Mouse (Mus musculus) MEL (cell line): ENCODE results near the gene Adprh. TPM values are rescaled to one million over a fixed set of nuclear protein-coding genes. Genes with fewer than 3 reads are reported as not detected.

Experiments
- DNase-seq: peaks from one replicate; pipeline ENCODE4 v3.0.0; 2011; ENCODE audit warnings: low read depth, low spot score
- H3K27ac ChIP-seq: 2 replicates; pipeline ENCODE4 v1.5.1; 2012; ENCODE audit warnings: low read depth, mild to moderate bottlenecking, control low read depth, low read length, moderate library complexity; ENCODE audit not compliant: control insufficient read depth
- H3K27me3 ChIP-seq, 2 experiments: fragments of 150-350 bp in 1 of 2; sonication (generic) in 1 of 2; 2 replicates each; pipeline ENCODE4 v1.6.1; 2012; ENCODE audit warnings: low read length in 2 of 2, mild to moderate bottlenecking in 2 of 2, improper control_type of control experiment in 1 of 2, moderate library complexity in 1 of 2; ENCODE audit not compliant: insufficient read depth in 2 of 2, control insufficient read depth in 1 of 2
- H3K36me3 ChIP-seq, 2 experiments: 2 replicates each; pipeline ENCODE4 v1.6.1; 2012 to 2014; ENCODE audit warnings: low read length in 2 of 2, improper control_type of control experiment in 1 of 2, inconsistent platforms in 1 of 2, mild to moderate bottlenecking in 1 of 2; ENCODE audit not compliant: insufficient read depth in 2 of 2, control insufficient read depth in 1 of 2
- H3K4me1 ChIP-seq, 2 experiments: fragments of 150-350 bp in 1 of 2; sonication (generic) in 1 of 2; 2 replicates each; pipeline ENCODE4 v1.6.1; 2012; ENCODE audit warnings: low read length in 2 of 2, improper control_type of control experiment in 1 of 2, mild to moderate bottlenecking in 1 of 2; ENCODE audit not compliant: insufficient read depth in 2 of 2, control insufficient read depth in 1 of 2
- H3K4me3 ChIP-seq, 2 experiments: fragments of 150-350 bp in 1 of 2; sonication (generic) in 1 of 2; 2 replicates each; pipeline ENCODE4 v1.5.1; 2012; ENCODE audit warnings: low read depth in 2 of 2, low read length in 2 of 2, mild to moderate bottlenecking in 2 of 2, moderate library complexity in 2 of 2, control low read depth in 1 of 2, improper control_type of control experiment in 1 of 2; ENCODE audit not compliant: control insufficient read depth in 1 of 2, insufficient read depth in 1 of 2
- H3K79me2 ChIP-seq: 2 replicates; pipeline ENCODE4 v1.6.1; 2012; ENCODE audit warnings: mild to moderate bottlenecking, low read length, moderate library complexity; ENCODE audit not compliant: control insufficient read depth, poor library complexity, insufficient read depth
- H3K9ac ChIP-seq: 2 replicates; pipeline ENCODE4 v1.6.1; 2012; ENCODE audit warnings: low read depth, mild to moderate bottlenecking, control low read depth, low read length, moderate library complexity; ENCODE audit not compliant: control insufficient read depth, poor library complexity, severe bottlenecking
- H3K9me3 ChIP-seq: fragments of 150-350 bp; sonication (generic); replicated peaks from 2 replicates; pipeline ENCODE4 v1.6.1; 2012; ENCODE audit warnings: mild to moderate bottlenecking, low read length, improper control_type of control experiment, moderate library complexity; ENCODE audit not compliant: insufficient read depth
- BHLHE40 ChIP-seq: IDR thresholded peaks from 2 replicates; pipeline ENCODE4 v1.6.1; 2012; ENCODE audit warnings: low read depth, mild to moderate bottlenecking, inconsistent platforms, low read length, improper control_type of control experiment, borderline replicate concordance
- CHD1 ChIP-seq: IDR thresholded peaks from 2 replicates; pipeline ENCODE4 v1.6.1; 2012; ENCODE audit warnings: low read depth, mild to moderate bottlenecking, inconsistent platforms, low read length, improper control_type of control experiment
- CTCF ChIP-seq, 3 experiments: IDR thresholded peaks in 2 of 3; conservative IDR thresholded peaks in 1 of 3; 2 replicates each; pipeline ENCODE4 v1.5.1; 2011 to 2012; ENCODE audit warnings: low read length in 3 of 3, low read depth in 2 of 3, mild to moderate bottlenecking in 2 of 3, improper control_type of control experiment in 1 of 3, inconsistent platforms in 1 of 3, mixed read lengths in 1 of 3, moderate library complexity in 1 of 3; ENCODE audit not compliant: control insufficient read depth in 1 of 3, insufficient read depth in 1 of 3, poor library complexity in 1 of 3, severe bottlenecking in 1 of 3
- E2F4 ChIP-seq: IDR thresholded peaks from 2 replicates; pipeline ENCODE4 v1.6.1; 2011; ENCODE audit warnings: low read depth, low read length, improper control_type of control experiment, borderline replicate concordance
- EP300 ChIP-seq, 2 experiments: IDR thresholded peaks; 2 replicates each; pipeline ENCODE4 v1.6.1; 2011; ENCODE audit warnings: improper control_type of control experiment in 2 of 2, low read length in 2 of 2, low read depth in 1 of 2, mild to moderate bottlenecking in 1 of 2
- ETS1 ChIP-seq: IDR thresholded peaks from 2 replicates; pipeline ENCODE4 v1.6.1; 2012; ENCODE audit warnings: low read depth, mild to moderate bottlenecking, inconsistent platforms, low read length, improper control_type of control experiment, moderate library complexity
- GABPA ChIP-seq: IDR thresholded peaks from 2 replicates; pipeline ENCODE4 v1.6.1; 2012; ENCODE audit warnings: low read depth, mild to moderate bottlenecking, inconsistent platforms, low read length, improper control_type of control experiment, moderate library complexity
- KAT2A ChIP-seq: conservative IDR thresholded peaks from 2 replicates; pipeline ENCODE4 v1.6.1; 2012; ENCODE audit warnings: low read depth, low read length, improper control_type of control experiment, inconsistent platforms
- MAFK ChIP-seq: IDR thresholded peaks from 2 replicates; pipeline ENCODE4 v1.6.1; 2011; ENCODE audit warnings: low read depth, mild to moderate bottlenecking, low read length, improper control_type of control experiment, borderline replicate concordance
- MAX ChIP-seq: IDR thresholded peaks from 2 replicates; pipeline ENCODE4 v1.6.1; 2011; ENCODE audit warnings: low read length, improper control_type of control experiment
- MAZ ChIP-seq: IDR thresholded peaks from 2 replicates; pipeline ENCODE4 v1.6.1; 2012; ENCODE audit warnings: low read depth, mild to moderate bottlenecking, inconsistent platforms, low read length, improper control_type of control experiment
- MEF2A ChIP-seq: IDR thresholded peaks from 2 replicates; pipeline ENCODE4 v1.6.1; 2014; ENCODE audit warnings: low read depth, mild to moderate bottlenecking, inconsistent platforms, low read length, improper control_type of control experiment; ENCODE audit not compliant: poor library complexity, insufficient replicate concordance, severe bottlenecking; ENCODE audit errors: extremely low read depth
- MXI1 ChIP-seq: IDR thresholded peaks from 2 replicates; pipeline ENCODE4 v1.6.1; 2011; ENCODE audit warnings: mild to moderate bottlenecking, low read depth, low read length, improper control_type of control experiment
- MYB ChIP-seq: IDR thresholded peaks from 2 replicates; pipeline ENCODE4 v1.6.1; 2011; ENCODE audit warnings: mild to moderate bottlenecking, low read depth, low read length, improper control_type of control experiment
- MYC ChIP-seq: IDR thresholded peaks from 2 replicates; pipeline ENCODE4 v1.6.1; 2011; ENCODE audit warnings: low read depth, mild to moderate bottlenecking, low read length, improper control_type of control experiment, moderate library complexity
- NELFE ChIP-seq: IDR thresholded peaks from 2 replicates; pipeline ENCODE4 v1.6.1; 2011; ENCODE audit warnings: low read depth, low read length, improper control_type of control experiment
- NRF1 ChIP-seq: IDR thresholded peaks from 2 replicates; pipeline ENCODE4 v1.6.1; 2014; ENCODE audit warnings: low read depth, mild to moderate bottlenecking, inconsistent platforms, low read length, improper control_type of control experiment, moderate library complexity; ENCODE audit not compliant: poor library complexity, insufficient read depth, severe bottlenecking
- POLR2A ChIP-seq, 2 experiments: IDR thresholded peaks; 2 replicates each; pipeline ENCODE4 v1.6.1; 2011 to 2012; ENCODE audit warnings: low read length in 2 of 2, mild to moderate bottlenecking in 2 of 2, control low read depth in 1 of 2, improper control_type of control experiment in 1 of 2, low read depth in 1 of 2, moderate library complexity in 1 of 2; ENCODE audit not compliant: control insufficient read depth in 1 of 2, insufficient read depth in 1 of 2, poor library complexity in 1 of 2
- RAD21 ChIP-seq: IDR thresholded peaks from 2 replicates; pipeline ENCODE4 v1.6.1; 2011; ENCODE audit warnings: mild to moderate bottlenecking, low read depth, low read length, improper control_type of control experiment
- RCOR1 ChIP-seq: IDR thresholded peaks from 2 replicates; pipeline ENCODE4 v1.6.1; 2012; ENCODE audit warnings: low read depth, mild to moderate bottlenecking, inconsistent platforms, low read length, improper control_type of control experiment
- SIN3A ChIP-seq: IDR thresholded peaks from 2 replicates; pipeline ENCODE4 v1.6.1; 2012; ENCODE audit warnings: low read length, improper control_type of control experiment, inconsistent platforms
- TAL1 ChIP-seq: IDR thresholded peaks from 2 replicates; pipeline ENCODE4 v1.6.1; 2012; ENCODE audit warnings: mild to moderate bottlenecking, inconsistent platforms, low read length, moderate library complexity, mixed read lengths
- UBTF ChIP-seq: IDR thresholded peaks from 2 replicates; pipeline ENCODE4 v1.6.1; 2012; ENCODE audit warnings: low read depth, mild to moderate bottlenecking, inconsistent platforms, low read length, improper control_type of control experiment, moderate library complexity, borderline replicate concordance; ENCODE audit not compliant: insufficient read depth
- ZC3H11A ChIP-seq: IDR thresholded peaks from 2 replicates; pipeline ENCODE4 v1.6.1; 2012; ENCODE audit warnings: low read depth, mild to moderate bottlenecking, inconsistent platforms, low read length, improper control_type of control experiment
- ZKSCAN1 ChIP-seq: IDR thresholded peaks from 2 replicates; pipeline ENCODE4 v1.6.1; 2012; ENCODE audit warnings: low read depth, mild to moderate bottlenecking, inconsistent platforms, low read length, improper control_type of control experiment, moderate library complexity
- ZNF384 ChIP-seq: IDR thresholded peaks from 2 replicates; pipeline ENCODE4 v1.6.1; 2012; ENCODE audit warnings: low read depth, mild to moderate bottlenecking, inconsistent platforms, low read length, improper control_type of control experiment
- polyA plus RNA-seq, 2 experiments: library from polyadenylated mRNA; stranded (reverse) in 1 of 2; unstranded in 1 of 2; fragments of >175 nt in 1 of 2; fragments of >200 nt in 1 of 2; gene quantifications; 2 replicates each; pipeline versions ENCODE4 v1.2.1 to v1.2.4; 2012; ENCODE audit warnings: low replicate concordance in 2 of 2, low read depth in 1 of 2; ENCODE audit not compliant: insufficient read length in 2 of 2, insufficient read depth in 1 of 2, missing spikeins in 1 of 2
- total RNA-seq: library from RNA; depleted of rRNA; stranded (reverse); fragments of 300-350 nt; gene quantifications from 2 replicates; pipeline ENCODE4 v1.2.3, GENCODE M21; 2012

Adprh gene
- total and polyA plus RNA-seq, 3 experiments: 20.1 to 86.7 TPM; not detected in 1

DNA sequence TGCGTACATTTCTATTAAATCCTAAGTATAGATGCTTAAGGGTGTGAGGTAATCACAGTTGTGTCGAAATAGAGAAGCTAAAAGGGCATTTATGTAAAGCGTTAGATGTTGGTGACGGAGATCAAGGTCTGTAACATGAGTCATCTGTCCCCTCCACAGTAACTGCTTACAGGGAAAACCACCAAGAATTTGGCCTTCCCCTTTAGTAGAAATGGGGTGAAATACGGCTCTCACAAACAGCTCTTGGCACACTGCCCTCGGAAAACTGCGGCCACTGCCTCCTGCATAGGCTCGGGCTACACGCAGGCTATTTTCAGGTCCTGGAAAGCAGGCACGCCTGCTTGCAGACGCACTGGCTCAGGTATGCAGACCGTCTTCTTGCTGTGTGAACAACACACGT, 56.3 kb downstream of the Adprh start (continued):
- TF ChIP-seq EP300 (IDR thresholded peaks at IDR 0.05; ENCODE audit: low read depth in 1 of 2, low read length in 2 of 2) (peak; percentile 41 to 46; a peak in 3 of 4 replicates), SIN3A (peak; percentile 32; the same call in 1 of the 2 replicates), BHLHE40 (no peak), MAZ (no peak), MYC (no peak), TAL1 (no peak)

DNA sequence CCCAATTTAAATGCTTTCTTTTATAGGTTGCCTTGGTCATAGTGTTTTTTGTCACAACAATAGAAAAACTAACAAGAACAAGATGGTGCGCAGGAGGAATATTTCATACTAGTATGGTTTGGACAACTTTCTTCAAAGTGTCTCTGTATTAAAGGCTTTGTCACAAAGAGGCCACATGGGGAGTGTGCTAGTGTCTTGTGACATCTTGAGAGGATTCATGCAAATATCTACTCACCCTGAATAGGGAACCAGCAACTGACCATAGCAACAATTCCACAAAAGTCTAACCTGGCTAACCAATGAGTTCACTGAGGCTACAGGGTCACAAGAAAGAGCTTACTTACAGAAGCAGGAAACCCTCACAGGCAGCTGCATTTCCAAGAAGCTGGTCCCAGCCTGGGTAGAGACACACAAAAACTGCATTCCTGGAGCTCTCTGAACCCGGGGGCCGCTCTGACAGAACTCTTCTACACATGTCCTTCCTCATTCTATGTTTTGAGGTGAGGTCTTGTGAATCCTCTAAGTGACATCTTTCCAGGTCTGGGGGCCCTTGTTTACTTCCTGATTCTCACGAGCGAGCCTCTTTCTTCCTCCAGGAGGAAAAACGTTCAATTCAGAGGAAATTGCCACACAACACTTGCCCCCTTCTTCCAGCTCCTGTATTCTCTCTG, 57.3 kb downstream of the Adprh start:
- Histone ChIP-seq H3K36me3 (peaks cover 0 to 20% of the 10 kb centered on the region in 2 experiments; a peak in 2 of 4 replicates), H3K4me3 (no peak overlapping the region), H3K27ac (peak overlapping the region; percentile 33), H3K79me2 (no peaks in the 10 kb centered on the region), H3K4me1 (peaks cover 7 to 23% of the 10 kb centered on the region in 2 experiments), H3K9ac (peak overlapping the region; percentile 43), H3K27me3 (no peaks in the 10 kb centered on the region), H3K9me3 (no peaks in the 10 kb centered on the region)
- TF ChIP-seq TAL1 (no peak), RCOR1 (no peak), MAX (no peak), KAT2A (no peak), ETS1 (no peak), NRF1 (no peak), NELFE (no peak), EP300 (IDR thresholded peaks at IDR 0.05; ENCODE audit: low read depth in 1 of 2, low read length in 2 of 2) (no peak), MEF2A (no peak), MAFK (no peak), MYC (no peak), SIN3A (no peak), BHLHE40 (no peak), ZKSCAN1 (no peak)
- DNase-seq: peak; percentile 27

DNA sequence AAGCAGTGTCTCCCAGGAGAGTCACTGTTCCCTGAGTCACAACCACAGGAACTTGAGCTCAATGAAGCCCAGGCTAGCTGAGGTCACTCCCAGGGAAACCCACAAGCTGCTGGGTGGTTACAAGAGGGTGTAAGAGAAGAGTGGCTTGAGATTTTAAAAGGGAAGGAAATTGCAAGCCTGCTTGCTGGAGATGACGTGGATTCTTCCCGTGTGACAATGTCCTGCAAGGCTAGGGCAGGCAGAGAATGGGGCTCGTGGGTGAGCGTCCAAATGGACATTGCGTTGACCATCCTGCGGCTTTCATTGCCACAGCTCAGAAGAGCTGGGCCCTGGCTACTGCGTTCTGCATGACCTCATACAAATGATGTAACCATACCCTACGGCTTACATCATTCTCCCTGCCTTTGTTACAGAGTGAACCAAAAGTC, 58.3 kb downstream of the Adprh start:
- H3K27ac ChIP-seq: no peak overlapping the region
- H3K79me2 ChIP-seq: no peaks in the 10 kb centered on the region
- H3K36me3 ChIP-seq: peaks cover 0 to 20% of the 10 kb centered on the region in 2 experiments; a peak in 2 of 4 replicates
- H3K9me3 ChIP-seq: no peaks in the 10 kb centered on the region
- no peak overlapping the region for H3K4me3 ChIP-seq
- H3K27me3 ChIP-seq: no peaks in the 10 kb centered on the region
- H3K9ac ChIP-seq: no peak overlapping the region
- TF ChIP-seq TAL1 (no peak), ZC3H11A (no peak), GABPA (no peak), MAZ (no peak), NELFE (no peak), CHD1 (no peak), EP300 (IDR thresholded peaks at IDR 0.05; ENCODE audit: low read depth in 1 of 2, low read length in 2 of 2) (no peak), ZNF384 (no peak), E2F4 (no peak), RCOR1 (no peak), ZKSCAN1 (no peak), NRF1 (no peak), MXI1 (no peak), RAD21 (no peak), UBTF (no peak), SIN3A (no peak), MYB (no peak), MAFK (no peak), CTCF (IDR thresholded peaks at IDR 0.05 in 2 of 3, conservative IDR thresholded peaks at IDR 0.05 in 1 of 3; ENCODE audit: control insufficient read depth in 1 of 3, insufficient read depth in 1 of 3, low read depth in 2 of 3, low read length in 3 of 3, poor library complexity in 1 of 3, severe bottlenecking in 1 of 3) (no peak), POLR2A (IDR thresholded peaks at IDR 0.05; ENCODE audit: control insufficient read depth in 1 of 2, insufficient read depth in 1 of 2, low read depth in 1 of 2, low read length in 2 of 2, poor library complexity in 1 of 2) (no peak)
- H3K4me1 ChIP-seq: peaks cover 7 to 23% of the 10 kb centered on the region in 2 experiments
- no peak for DNase-seq
